Mouse (Mus musculus): ENCODE measurements around the gene B4galt1. TPM values are rescaled to one million over a fixed set of nuclear protein-coding genes. Genes with fewer than 3 reads are reported as not detected.

The B4galt1 gene
- polyA plus RNA-seq, 1 experiment, result 44.4 TPM

DNA sequence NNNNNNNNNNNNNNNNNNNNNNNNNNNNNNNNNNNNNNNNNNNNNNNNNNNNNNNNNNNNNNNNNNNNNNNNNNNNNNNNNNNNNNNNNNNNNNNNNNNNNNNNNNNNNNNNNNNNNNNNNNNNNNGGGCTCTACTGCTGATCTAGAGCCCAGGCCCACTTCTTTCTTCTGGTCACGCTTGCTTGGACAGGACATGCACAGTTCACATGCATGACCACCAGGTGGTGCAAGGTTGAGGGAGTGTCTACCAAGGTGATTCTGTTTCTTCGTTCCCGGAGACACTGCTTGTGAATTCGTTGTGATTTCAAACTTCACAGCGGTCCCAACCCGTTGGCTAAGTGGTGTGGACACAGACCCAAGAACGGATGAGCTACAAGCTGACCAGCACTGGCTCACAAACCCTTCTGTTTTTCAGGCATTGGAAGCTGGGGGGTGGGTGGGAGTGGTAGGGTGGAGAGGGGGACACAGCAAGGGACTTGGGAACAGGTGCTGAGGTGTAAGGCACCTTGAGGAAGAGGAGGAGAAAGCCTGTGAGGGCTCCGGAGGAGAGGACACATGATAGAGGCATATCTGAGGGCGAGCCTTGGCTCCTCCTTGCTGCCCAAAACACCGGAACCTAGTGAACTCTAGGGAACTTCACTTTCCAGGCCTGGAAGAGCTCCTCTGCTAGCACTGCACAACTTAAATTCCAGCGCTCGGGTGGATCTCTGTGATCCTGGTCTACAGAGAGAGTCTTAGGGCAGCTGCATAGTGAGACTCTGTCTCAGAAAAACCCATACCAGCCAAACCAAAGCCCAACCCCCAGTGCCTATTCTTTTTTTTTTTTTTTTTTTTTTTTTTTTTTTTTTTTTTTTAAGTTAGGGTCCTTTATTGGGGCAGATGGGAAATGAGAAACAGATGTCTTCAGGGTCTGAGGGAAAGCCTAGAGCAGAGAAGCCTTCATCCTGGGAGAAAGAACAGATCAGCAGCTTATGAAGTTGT, 79.2 kb downstream of the B4galt1 start:
- Histone ChIP-seq H3K27ac (ENCODE audit: control insufficient read depth, insufficient read depth, low read depth, low read length, poor library complexity) (no peak overlapping the region), H3K4me1 (ENCODE audit: control insufficient read depth, insufficient read depth, low read length) (peaks cover 5% of the 10 kb centered on the region), H3K4me3 (replicated peaks; ENCODE audit: control insufficient read depth, low read depth, low read length) (no peak overlapping the region)
- no peak for TF ChIP-seq POLR2A (IDR thresholded peaks at IDR 0.05; ENCODE audit: borderline replicate concordance, control insufficient read depth, low read depth, low read length)
- peak; percentile 96 for TF ChIP-seq CTCF (IDR thresholded peaks at IDR 0.05; ENCODE audit: control insufficient read depth, insufficient read depth, low read length)
- 15% methylated on average over 12 of the region's 12 CpGs for WGBS

DNA sequence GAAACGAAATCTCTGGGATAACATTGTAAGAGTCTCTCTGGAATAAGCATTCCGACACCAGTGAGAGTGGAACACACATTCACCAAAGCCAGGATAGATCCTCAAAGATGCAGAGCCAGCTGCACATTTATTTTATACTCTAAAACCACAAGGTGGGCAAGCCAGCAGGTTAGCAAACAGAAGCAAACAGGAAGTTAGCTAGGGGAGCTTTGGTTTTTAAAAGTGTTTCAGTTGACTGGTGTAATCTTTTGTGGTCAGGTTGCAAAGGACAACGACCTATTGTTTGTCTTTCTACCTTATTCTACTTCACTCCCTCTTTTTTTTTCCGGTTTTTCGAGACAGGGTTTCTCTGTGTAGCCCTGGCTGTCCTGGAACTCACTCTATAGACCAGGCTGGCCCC, 93.9 kb downstream of the B4galt1 start:
- WGBS, result 27% methylated on average over 5 of the region's 5 CpGs
- TF ChIP-seq POLR2A (IDR thresholded peaks at IDR 0.05; ENCODE audit: borderline replicate concordance, control insufficient read depth, low read depth, low read length), result no peak
- no peak for TF ChIP-seq CTCF (IDR thresholded peaks at IDR 0.05; ENCODE audit: control insufficient read depth, insufficient read depth, low read length)

DNA sequence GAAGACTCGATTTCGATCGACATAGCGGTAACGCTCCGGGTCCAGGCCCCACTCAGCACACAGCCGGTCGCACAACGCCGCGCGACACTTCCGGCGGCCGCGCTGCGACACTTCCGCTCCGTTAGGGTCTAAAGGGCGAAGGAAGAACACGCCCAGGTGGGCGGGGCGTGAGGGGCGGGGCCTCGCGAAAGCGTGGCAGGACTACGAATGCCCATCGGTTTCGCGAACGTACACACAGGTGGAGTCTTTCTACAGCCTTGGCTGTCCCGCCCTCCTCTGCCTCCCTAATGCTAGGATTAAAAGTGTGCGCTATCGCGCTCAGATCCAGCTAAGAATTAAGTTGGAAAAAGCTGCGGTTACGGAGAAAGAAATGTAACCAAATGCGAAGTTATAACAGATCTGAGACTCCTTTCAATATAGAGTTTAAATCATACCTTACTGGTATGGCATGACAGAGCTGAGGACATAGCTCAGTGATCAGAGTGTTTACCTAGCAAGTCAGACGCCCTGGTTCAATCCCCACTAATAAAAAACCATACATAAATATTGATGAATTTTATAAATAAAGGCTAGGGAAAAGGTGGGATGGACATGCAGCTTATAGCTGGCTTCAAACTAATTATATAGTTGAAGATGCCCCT, 95.9 kb downstream of the B4galt1 start, which contains the start of gene Smu1:
Gene Smu1 (minus strand): TSS at position 144 of the 641 bp plus-strand sequence.
- Histone ChIP-seq H3K4me3 (replicated peaks; ENCODE audit: control insufficient read depth, low read depth, low read length) (peak within 1 kb of the TSS; percentile 100), H3K27ac (ENCODE audit: control insufficient read depth, insufficient read depth, low read depth, low read length, poor library complexity) (peak within 1 kb of the TSS; percentile 89), H3K4me1 (ENCODE audit: control insufficient read depth, insufficient read depth, low read length) (peaks cover 2% of the 10 kb centered on the region; the same call in 1 of the 2 replicates)
- under 1% methylated on average over 40 of the region's 40 CpGs for WGBS
- no peak for TF ChIP-seq CTCF (IDR thresholded peaks at IDR 0.05; ENCODE audit: control insufficient read depth, insufficient read depth, low read length)
- TF ChIP-seq POLR2A (IDR thresholded peaks at IDR 0.05; ENCODE audit: borderline replicate concordance, control insufficient read depth, low read depth, low read length), result peak; percentile 78; the same call in 1 of the 2 replicates

More for the DNA sequence above, 93.9 kb downstream of the B4galt1 start:
- Histone ChIP-seq H3K4me1 (ENCODE audit: control insufficient read depth, insufficient read depth, low read length) (peaks cover 2% of the 10 kb centered on the region; the same call in 1 of the 2 replicates), H3K4me3 (replicated peaks; ENCODE audit: control insufficient read depth, low read depth, low read length) (no peak overlapping the region), H3K27ac (ENCODE audit: control insufficient read depth, insufficient read depth, low read depth, low read length, poor library complexity) (no peak overlapping the region)

DNA sequence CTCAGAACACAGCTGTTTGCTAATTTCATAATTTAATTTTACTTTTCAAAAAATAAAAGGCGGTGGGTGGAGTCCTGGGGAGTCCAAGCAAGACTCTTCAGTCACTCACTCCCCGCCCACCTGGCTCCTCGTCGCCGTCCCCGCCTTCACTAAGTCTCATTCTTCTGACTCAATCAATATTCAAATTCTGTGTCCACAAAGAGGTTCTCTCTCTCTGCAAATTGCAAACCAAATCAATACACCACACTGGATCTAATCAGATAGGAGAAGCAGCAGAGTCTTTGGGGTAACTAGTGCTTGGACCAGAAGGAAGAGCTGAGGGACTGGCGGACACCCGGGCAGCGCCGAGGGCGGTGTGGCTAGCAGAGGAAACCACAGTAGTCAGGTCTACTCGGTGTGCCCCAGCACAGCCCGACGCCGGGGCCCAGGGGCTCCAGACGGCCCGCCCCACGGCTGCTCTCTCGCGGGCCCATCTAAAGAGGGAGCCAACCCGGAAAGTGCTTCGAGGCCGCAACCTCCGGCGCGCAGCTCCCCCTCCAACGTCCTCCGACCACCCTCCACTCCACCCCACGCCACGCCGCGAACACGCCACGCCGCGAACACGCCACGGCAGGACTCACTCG, 96.5 kb downstream of the B4galt1 start:
- no peak; the same call in 1 of the 2 replicates for TF ChIP-seq CTCF (IDR thresholded peaks at IDR 0.05; ENCODE audit: control insufficient read depth, insufficient read depth, low read length)
- no peak for TF ChIP-seq POLR2A (IDR thresholded peaks at IDR 0.05; ENCODE audit: borderline replicate concordance, control insufficient read depth, low read depth, low read length)
- WGBS, result under 1% methylated on average over 39 of the region's 39 CpGs
- H3K27ac ChIP-seq (ENCODE audit: control insufficient read depth, insufficient read depth, low read depth, low read length, poor library complexity), result peak overlapping the region; percentile 89

More for the DNA sequence above, 96.5 kb downstream of the B4galt1 start:
- H3K4me1 ChIP-seq (ENCODE audit: control insufficient read depth, insufficient read depth, low read length), result peaks cover 2% of the 10 kb centered on the region; the same call in 1 of the 2 replicates
- H3K4me3 ChIP-seq (replicated peaks; ENCODE audit: control insufficient read depth, low read depth, low read length), result peak overlapping the region; percentile 100

Other genes starting within 250 kb of the B4galt1 start
- gene Aptx, start 150.8 kb downstream of the B4galt1 start, polyA plus RNA-seq (2011; ENCODE audit: insufficient read depth, insufficient read length, low replicate concordance, missing spikeins), result 7.5 and 17.3 TPM in 2 replicates
- 60.8 and 84.2 TPM in 2 replicates for gene Dnaja1, start 131.9 kb downstream of the B4galt1 start, polyA plus RNA-seq (2011; ENCODE audit: insufficient read depth, insufficient read length, low replicate concordance, missing spikeins)
- gene Smu1, start 96.1 kb downstream of the B4galt1 start, polyA plus RNA-seq (2011; ENCODE audit: insufficient read depth, insufficient read length, low replicate concordance, missing spikeins), result 24.4 and 41.9 TPM in 2 replicates
- not detected in 2 replicates for gene Spink4, start 66.0 kb upstream of the B4galt1 start, polyA plus RNA-seq (2011; ENCODE audit: insufficient read depth, insufficient read length, low replicate concordance, missing spikeins)
- gene Bag1, start 94.3 kb upstream of the B4galt1 start, polyA plus RNA-seq (2011; ENCODE audit: insufficient read depth, insufficient read length, low replicate concordance, missing spikeins), result 144 and 216 TPM in 2 replicates
- 28.2 and 49.0 TPM in 2 replicates for gene Chmp5, start 94.4 kb upstream of the B4galt1 start, polyA plus RNA-seq (2011; ENCODE audit: insufficient read depth, insufficient read length, low replicate concordance, missing spikeins)
- gene Nfx1, start 116.9 kb upstream of the B4galt1 start, polyA plus RNA-seq (2011; ENCODE audit: insufficient read depth, insufficient read length, low replicate concordance, missing spikeins), result 37.5 and 46.1 TPM in 2 replicates
- 0.70 and 1.1 TPM in 2 replicates for gene Aqp7, start 194.1 kb upstream of the B4galt1 start, polyA plus RNA-seq (2011; ENCODE audit: insufficient read depth, insufficient read length, low replicate concordance, missing spikeins)
- 0.92 and 12.0 TPM in 2 replicates for gene Aqp3, start 244.2 kb upstream of the B4galt1 start, polyA plus RNA-seq (2011; ENCODE audit: insufficient read depth, insufficient read length, low replicate concordance, missing spikeins)